Mouse (Mus musculus) 3134 (cell line): ENCODE results near the gene Slc35a3.
A peak's percentile ranks its signal among the peaks of the same experiment; 100 is the strongest.
"Not testable (repeated sequence)": the region's sequence is repeated elsewhere in the genome, so short reads cannot be mapped to it uniquely, and the experiment has no call there.

Source experiments
- DNase-seq: peaks from one replicate; pipeline ENCODE4 v3.0.0-alpha.2; 2011; ENCODE audit warnings: low spot score; ENCODE audit not compliant: insufficient read length; ENCODE audit errors: extremely low read depth

The Slc35a3 gene

GRCm38 (mm10) chr3:116701601-116702000 is 11.0 kb downstream of the Slc35a3 start:
- no peak for DNase-seq

GRCm38 (mm10) chr3:116698786-116699185 is 13.8 kb downstream of the Slc35a3 start:
- DNase-seq: no peak

DNA sequence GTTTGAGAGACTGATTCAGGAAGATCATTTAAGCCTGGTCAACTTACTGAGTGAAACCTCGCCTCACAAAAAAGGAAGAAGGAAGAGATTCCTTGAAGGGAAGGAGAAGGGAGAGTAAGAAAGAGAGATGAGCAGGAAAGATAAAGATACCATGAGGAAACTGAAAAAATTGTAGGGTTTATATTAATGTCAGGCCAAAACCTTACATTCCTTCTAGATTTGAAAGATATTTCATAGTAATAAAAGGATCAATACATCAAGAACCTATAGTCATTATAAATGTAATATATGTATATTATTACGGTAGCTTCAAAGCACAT is 17.0 kb downstream of the Slc35a3 start:
- DNase-seq: no peak

- DNase-seq: no peak
Measured at GRCm38 (mm10) chr3:116694955-116695665, 17.5 kb downstream of the Slc35a3 start.

DNA sequence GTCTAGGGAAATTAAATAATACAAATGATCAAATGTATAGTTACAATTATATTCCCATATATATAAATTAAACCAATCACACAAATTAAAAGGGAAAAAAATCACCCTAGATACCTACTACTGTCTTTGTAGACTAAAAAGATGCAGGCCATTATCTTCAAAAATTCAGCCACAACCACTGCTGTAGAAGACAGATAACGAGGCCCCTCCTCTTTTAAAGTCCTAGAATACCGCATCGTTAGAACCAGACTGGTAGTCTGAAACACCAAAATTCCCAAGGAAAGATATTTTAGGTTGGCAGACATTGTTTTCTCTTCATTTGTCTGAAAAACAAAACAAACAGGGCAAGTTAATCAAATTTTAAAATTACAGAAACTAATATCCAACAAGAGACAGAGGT is 18.3 kb downstream of the Slc35a3 start:
- no peak for DNase-seq

GRCm38 (mm10) chr3:116681160-116681559 is 31.5 kb downstream of the Slc35a3 start, which contains the start of gene Gm43191:
Gene Gm43191 (minus strand): TSS chr3:116681260.
- DNase-seq: no peak

- not testable (repeated sequence) for DNase-seq
Measured at GRCm38 (mm10) chr3:116664281-116664680, 48.4 kb downstream of the Slc35a3 start.

DNA sequence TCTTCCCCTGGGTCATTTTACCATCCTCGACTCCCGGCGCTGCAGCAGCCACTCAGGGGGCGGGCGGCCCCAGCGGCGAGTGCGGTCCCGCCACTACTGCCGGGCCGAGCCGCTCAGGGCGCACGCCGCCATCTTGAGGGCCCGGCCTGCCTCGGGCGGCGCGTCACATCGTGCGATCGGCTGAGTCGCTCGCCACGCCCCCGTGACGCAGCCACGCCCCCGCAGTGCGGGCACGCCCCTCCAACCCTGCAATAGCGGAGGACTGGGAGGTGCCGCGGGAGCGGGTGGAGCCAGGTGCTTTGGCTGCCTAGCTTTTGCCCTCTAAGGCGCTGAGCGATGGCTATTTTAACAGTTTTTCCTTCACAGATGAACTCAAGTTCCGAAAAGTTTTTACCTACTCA is 50.2 kb downstream of the Slc35a3 start, which contains the start of gene Mfsd14a:
Gene Mfsd14a (minus strand): TSS at position 215 of the 401 bp plus-strand sequence.
- peak; percentile 98 for DNase-seq

GRCm38 (mm10) chr3:116661870-116662414 is 50.7 kb downstream of the Slc35a3 start:
- no peak for DNase-seq

GRCm38 (mm10) chr3:116661288-116661869 is 51.3 kb downstream of the Slc35a3 start:
- no peak for DNase-seq

GRCm38 (mm10) chr3:116659856-116660430 is 52.7 kb downstream of the Slc35a3 start:
- no peak for DNase-seq

GRCm38 (mm10) chr3:116658928-116659565 is 53.6 kb downstream of the Slc35a3 start:
- DNase-seq: no peak

GRCm38 (mm10) chr3:116656184-116656965 is 56.3 kb downstream of the Slc35a3 start:
- DNase-seq: no peak

DNA sequence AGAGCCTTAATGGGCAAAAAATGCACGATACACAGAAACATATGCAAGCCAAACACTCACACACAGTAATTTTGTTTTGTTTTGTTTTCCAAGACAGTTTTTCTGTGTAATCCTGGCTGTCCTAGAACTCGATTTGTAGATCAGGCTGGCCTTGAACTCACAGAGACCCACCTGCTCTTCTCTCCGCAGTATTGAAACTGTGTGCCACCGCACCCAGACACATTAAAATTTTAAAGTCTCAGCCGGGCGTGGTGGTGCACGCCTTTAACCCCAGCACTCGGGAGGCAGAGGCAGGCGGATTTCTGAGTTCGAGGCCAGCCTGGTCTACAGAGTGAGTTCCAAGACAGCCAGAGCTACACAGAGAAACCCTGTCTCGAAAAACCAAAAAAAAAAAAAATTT is 58.6 kb downstream of the Slc35a3 start:
- not testable (repeated sequence) for DNase-seq

GRCm38 (mm10) chr3:116653278-116653945 is 59.2 kb downstream of the Slc35a3 start:
- no peak for DNase-seq

- peak; percentile 48 for DNase-seq
Measured at GRCm38 (mm10) chr3:116652033-116652446, 60.6 kb downstream of the Slc35a3 start.

DNA sequence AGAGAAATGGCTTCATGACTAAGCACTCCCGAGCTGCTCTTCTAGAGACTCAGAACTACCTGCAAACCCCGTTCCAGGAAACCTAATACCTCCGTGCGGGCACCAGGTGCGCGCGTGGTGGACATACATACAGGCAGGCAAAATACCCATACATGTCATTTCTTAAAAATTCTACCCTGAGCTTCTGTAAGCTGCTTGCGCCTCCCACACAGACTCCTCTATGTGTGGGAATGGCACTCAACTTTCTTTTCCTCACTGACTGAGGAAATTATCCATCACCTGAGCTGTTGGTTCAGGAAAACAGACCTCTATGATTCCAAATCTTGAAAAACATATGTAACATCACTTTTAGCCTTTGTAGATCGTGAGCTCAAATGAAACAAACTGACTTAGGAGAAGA is 61.9 kb downstream of the Slc35a3 start:
- no peak for DNase-seq

DNA sequence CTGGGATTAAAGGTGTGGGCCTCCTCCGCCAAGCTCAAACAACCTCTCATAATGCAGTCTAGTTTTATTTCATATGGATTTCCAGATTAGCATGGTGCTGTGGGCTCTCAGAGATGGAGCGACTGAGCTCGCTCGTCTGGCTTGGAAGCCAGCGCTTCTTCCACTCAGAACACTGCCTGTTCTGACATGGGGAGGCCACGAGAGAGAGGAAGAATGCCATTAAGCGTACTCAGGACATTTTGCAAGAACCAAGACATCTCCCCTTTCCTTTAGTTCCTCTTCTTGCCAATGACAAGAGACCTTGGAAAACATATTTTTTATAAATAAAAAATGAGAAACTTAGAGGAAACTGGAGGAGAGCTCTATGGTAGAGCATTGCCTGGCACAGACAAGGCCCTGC is 63.8 kb downstream of the Slc35a3 start:
- no peak for DNase-seq

GRCm38 (mm10) chr3:116646387-116646786 is 66.2 kb downstream of the Slc35a3 start:
- no peak for DNase-seq

- DNase-seq: no peak
Measured at GRCm38 (mm10) chr3:116642373-116642772, 70.3 kb downstream of the Slc35a3 start.
